Comparison of ENCODE assay signal across 11 mouse cellular contexts in genomic region chr6:84594626-84595025, GRCm38 (mm10). TPM values are rescaled to one million over a fixed set of nuclear protein-coding genes. Genes with fewer than 3 reads are reported as not detected.
A peak's percentile ranks its signal among the peaks of the same experiment; 100 is the strongest.
DNase-seq lines count a peak whose midpoint lies in the region; ATAC-seq and TF ChIP-seq lines count a peak whose summit lies in the region.
"Had no signal": no experiment of that assay in that cellular context is flagged by ENCODE, and none has a peak within 500 bp of the region (broad histone marks: within the 10 kb centered on the region; RNA-seq: fewer than 3 reads in every experiment).

No protein-coding gene starts in this region.

- no peak overlapping the region for H3K27ac ChIP-seq in liver, postnatal 0 days (ENCODE audit: low read depth)
- H3K27ac ChIP-seq in liver, embryonic 12.5 days, result no peak overlapping the region
- H3K27ac ChIP-seq in embryonic facial prominence, embryonic 10.5 days (replicated peaks), result peak overlapping the region; percentile 71
- no peak overlapping the region for H3K27ac ChIP-seq in hindbrain, embryonic 14.5 days
- H3K27ac ChIP-seq in midbrain, postnatal 0 days (ENCODE audit: low read depth, low read length), result no peak overlapping the region
- H3K27ac ChIP-seq: heart, adult 2 months had no signal

- DNase-seq in liver, postnatal 0 days, result peak; percentile 9
- DNase-seq in embryonic facial prominence, embryonic 10.5 days (ENCODE audit: low spot score), result peak; percentile 50
- no peak for DNase-seq in hindbrain, embryonic 14.5 days (ENCODE audit: low spot score)
- peak; percentile 64 for DNase-seq in midbrain, postnatal 0 days (ENCODE audit: low spot score)
- DNase-seq in lung, postnatal 14 days, result no peak
- no peak for DNase-seq in spleen, postnatal 4 days (ENCODE audit: low spot score in 2 of 2)
- DNase-seq: kidney, postnatal 4 days; lung, embryonic 14.5 days had no signal

- H3K9me3 ChIP-seq in liver, postnatal 0 days (ENCODE audit: low read length), result no peaks in the 10 kb centered on the region
- no peaks in the 10 kb centered on the region for H3K9me3 ChIP-seq in liver, embryonic 12.5 days (replicated peaks)
- no peaks in the 10 kb centered on the region for H3K9me3 ChIP-seq in embryonic facial prominence, embryonic 10.5 days
- no peaks in the 10 kb centered on the region for H3K9me3 ChIP-seq in hindbrain, embryonic 14.5 days (ENCODE audit: control insufficient read depth, low read length)
- H3K9me3 ChIP-seq in midbrain, postnatal 0 days (ENCODE audit: low read length), result no peaks in the 10 kb centered on the region

- WGBS in liver, postnatal 0 days (ENCODE audit: insufficient replicate concordance), result 62% methylated on average over 3 of the region's 3 CpGs
- WGBS in liver, embryonic 12.5 days (ENCODE audit: insufficient replicate concordance), result 53% methylated on average over 3 of the region's 3 CpGs
- 30% methylated on average over 3 of the region's 3 CpGs for WGBS in embryonic facial prominence, embryonic 10.5 days
- 19% methylated on average over 3 of the region's 3 CpGs for WGBS in hindbrain, embryonic 14.5 days
- 23% methylated on average over 3 of the region's 3 CpGs for WGBS in midbrain, postnatal 0 days

- ATAC-seq in liver, postnatal 0 days, result no peak
- ATAC-seq in liver, embryonic 12.5 days, result no peak
- ATAC-seq in hindbrain, embryonic 14.5 days (ENCODE audit: low FRiP score), result peak; percentile 54; the same call in 1 of the 2 replicates
- peak; percentile 44; the same call in 1 of the 2 replicates for ATAC-seq in midbrain, postnatal 0 days (ENCODE audit: low FRiP score)

- H3K36me3 ChIP-seq in liver, postnatal 0 days (replicated peaks; ENCODE audit: insufficient read depth, low read length), result no peaks in the 10 kb centered on the region
- no peaks in the 10 kb centered on the region for H3K36me3 ChIP-seq in liver, embryonic 12.5 days
- no peaks in the 10 kb centered on the region for H3K36me3 ChIP-seq in embryonic facial prominence, embryonic 10.5 days (replicated peaks)
- H3K36me3 ChIP-seq in hindbrain, embryonic 14.5 days (replicated peaks; ENCODE audit: control insufficient read depth, insufficient read depth), result no peaks in the 10 kb centered on the region
- no peaks in the 10 kb centered on the region for H3K36me3 ChIP-seq in midbrain, postnatal 0 days (ENCODE audit: insufficient read depth, low read length)

- H3K9ac ChIP-seq in liver, postnatal 0 days (replicated peaks), result no peak overlapping the region
- no peak overlapping the region for H3K9ac ChIP-seq in liver, embryonic 12.5 days
- H3K9ac ChIP-seq in hindbrain, embryonic 14.5 days, result no peak overlapping the region
- no peak overlapping the region for H3K9ac ChIP-seq in midbrain, postnatal 0 days (replicated peaks; ENCODE audit: low read length, poor library complexity, severe bottlenecking)
- H3K9ac ChIP-seq: lung, embryonic 14.5 days had no signal

- no peak for TF ChIP-seq EP300 in liver, postnatal 0 days (IDR thresholded peaks at IDR 0.05; ENCODE audit: low read depth)

- peaks cover 11% of the 10 kb centered on the region for H3K27me3 ChIP-seq in liver, postnatal 0 days (ENCODE audit: insufficient read depth, low read length)
- peaks cover 48% of the 10 kb centered on the region for H3K27me3 ChIP-seq in liver, embryonic 12.5 days (replicated peaks)
- H3K27me3 ChIP-seq in embryonic facial prominence, embryonic 10.5 days (replicated peaks; ENCODE audit: low read depth, poor library complexity, severe bottlenecking), result peaks cover 55% of the 10 kb centered on the region
- H3K27me3 ChIP-seq in hindbrain, embryonic 14.5 days (ENCODE audit: control insufficient read depth, insufficient read depth, low read length), result peaks cover 4% of the 10 kb centered on the region
- peaks cover 16% of the 10 kb centered on the region for H3K27me3 ChIP-seq in midbrain, postnatal 0 days (ENCODE audit: insufficient read depth, low read length)

- no peak for TF ChIP-seq CTCF in liver, postnatal 0 days (IDR thresholded peaks at IDR 0.05; ENCODE audit: low read depth)
- no peak for TF ChIP-seq CTCF in midbrain, postnatal 0 days (IDR thresholded peaks at IDR 0.05)

- H3K4me1 ChIP-seq in liver, postnatal 0 days (ENCODE audit: insufficient read depth), result 0 out of 2 replicates have a peak, but pooled peaks cover 3% of the 10 kb centered on the region
- peaks cover 10% of the 10 kb centered on the region for H3K4me1 ChIP-seq in liver, embryonic 12.5 days
- H3K4me1 ChIP-seq in embryonic facial prominence, embryonic 10.5 days, result peaks cover 46% of the 10 kb centered on the region
- peaks cover 5% of the 10 kb centered on the region; the same call in 1 of the 2 replicates for H3K4me1 ChIP-seq in hindbrain, embryonic 14.5 days (replicated peaks; ENCODE audit: control insufficient read depth, insufficient read depth, low read length)
- peaks cover 3% of the 10 kb centered on the region; the same call in 1 of the 2 replicates for H3K4me1 ChIP-seq in midbrain, postnatal 0 days (ENCODE audit: insufficient read depth, low read length)

- no peak overlapping the region for H3K4me3 ChIP-seq in liver, postnatal 0 days (ENCODE audit: low read depth, low read length)
- H3K4me3 ChIP-seq in liver, embryonic 12.5 days, result no peak overlapping the region
- H3K4me3 ChIP-seq in embryonic facial prominence, embryonic 10.5 days, result peak overlapping the region; percentile 12; the same call in 1 of the 2 replicates
- H3K4me3 ChIP-seq in hindbrain, embryonic 14.5 days (replicated peaks; ENCODE audit: low read length), result no peak overlapping the region
- H3K4me3 ChIP-seq in midbrain, postnatal 0 days (ENCODE audit: low read depth, low read length), result no peak overlapping the region
- H3K4me3 ChIP-seq: heart, adult 2 months had no signal

- no peak overlapping the region for H3K4me2 ChIP-seq in liver, postnatal 0 days (ENCODE audit: low read depth, low read length)
- H3K4me2 ChIP-seq in liver, embryonic 12.5 days, result no peak overlapping the region
- H3K4me2 ChIP-seq in hindbrain, embryonic 14.5 days (replicated peaks), result peak overlapping the region; percentile 11; the same call in 1 of the 2 replicates
- H3K4me2 ChIP-seq in midbrain, postnatal 0 days (ENCODE audit: low read depth, low read length, poor library complexity, severe bottlenecking), result no peak overlapping the region
- H3K4me2 ChIP-seq: lung, embryonic 14.5 days had no signal

RNA-seq across cellular contexts. Expression of gene Cyp26b1, which starts 0.9 kb away (rescaled TPM):
- 0.13 and 0.14 TPM in 2 replicates for polyA plus RNA-seq in liver, postnatal 0 days (2015; fragmentation: Nextera tagmentation; extraction: Ambion mirVana)
- 0.23 and 0.25 TPM in 2 replicates for polyA plus RNA-seq in liver, embryonic 12.5 days (2016; fragmentation: Nextera tagmentation; extraction: Ambion mirVana)
- 6.6 and 16.7 TPM in 2 replicates for polyA plus RNA-seq in embryonic facial prominence, embryonic 10.5 days (2016; fragmentation: Nextera tagmentation; extraction: Ambion mirVana)
- 22.5 and 26.6 TPM in 2 replicates for polyA plus RNA-seq in hindbrain, embryonic 14.5 days (2014; fragmentation: Nextera tagmentation; extraction: Ambion mirVana)
- total RNA-seq in midbrain, postnatal 0 days (2014; rRNA removed), result 19.7 and 36.7 TPM in 2 replicates
- polyA plus RNA-seq in midbrain, postnatal 0 days (2015; fragmentation: Nextera tagmentation; extraction: Ambion mirVana), result 6.4 and 6.7 TPM in 2 replicates
- total RNA-seq: monocyte, adult 5-6 weeks had no signal

Comparison
In these comparisons a context has a peak if more than half of its experiments do, and no peak if none do; other contexts are left out.
1. ATAC-seq: peak in hindbrain, embryonic 14.5 days (single experiment) and midbrain, postnatal 0 days (single experiment); none in liver, postnatal 0 days (single experiment) and liver, embryonic 12.5 days (single experiment).
2. DNase-seq: peak in liver, postnatal 0 days (single experiment), embryonic facial prominence, embryonic 10.5 days (single experiment) and midbrain, postnatal 0 days (single experiment); none in hindbrain, embryonic 14.5 days (single experiment), lung, postnatal 14 days (single experiment) and spleen, postnatal 4 days (0 of 2).